Mouse (Mus musculus) embryo, embryonic 10 days (tissue): Measurements from ENCODE around the gene Rcor2.

ENCODE experiments used
- DNase-seq: peaks from one replicate; pipeline ENCODE4 v3.0.0-alpha.2; 2015; ENCODE audit warnings: low spot score

Gene Rcor2

DNA sequence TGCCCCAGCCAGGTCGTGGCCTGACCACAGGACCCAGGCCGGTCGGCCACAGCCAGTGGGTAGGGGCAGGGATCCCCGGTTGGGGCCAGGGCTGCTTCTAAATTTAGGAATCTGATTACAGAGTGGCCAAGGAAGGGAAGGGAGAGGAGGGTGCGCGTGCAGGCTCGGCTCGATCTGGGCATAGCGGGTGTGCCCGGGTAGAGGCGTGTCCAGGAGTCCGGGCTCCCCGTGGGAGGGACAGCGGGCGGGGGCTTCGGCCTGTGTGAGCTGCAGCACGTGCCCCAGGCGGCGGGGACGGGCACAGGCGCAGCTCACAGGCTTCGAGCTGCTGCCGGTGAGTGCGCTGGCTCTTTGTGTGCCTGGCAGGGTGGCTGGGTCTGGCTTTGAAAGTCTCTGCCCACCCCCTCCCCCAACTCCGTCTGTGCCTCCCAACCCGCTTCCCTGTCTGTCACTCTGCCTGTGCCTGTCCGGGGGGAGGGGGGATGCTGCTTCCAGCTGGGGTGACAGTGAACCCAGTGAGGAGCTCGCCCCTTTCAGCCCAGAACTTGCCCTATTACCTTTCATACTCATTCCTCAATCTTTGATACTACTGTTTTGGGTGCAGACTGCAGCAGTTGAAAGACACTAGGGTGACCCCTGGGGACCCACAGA is at the start of gene Rcor2:
TSS of gene Rcor2 (plus strand) at position 235 of the 651 bp plus-strand sequence.
- DNase-seq = peak; percentile 88

DNA sequence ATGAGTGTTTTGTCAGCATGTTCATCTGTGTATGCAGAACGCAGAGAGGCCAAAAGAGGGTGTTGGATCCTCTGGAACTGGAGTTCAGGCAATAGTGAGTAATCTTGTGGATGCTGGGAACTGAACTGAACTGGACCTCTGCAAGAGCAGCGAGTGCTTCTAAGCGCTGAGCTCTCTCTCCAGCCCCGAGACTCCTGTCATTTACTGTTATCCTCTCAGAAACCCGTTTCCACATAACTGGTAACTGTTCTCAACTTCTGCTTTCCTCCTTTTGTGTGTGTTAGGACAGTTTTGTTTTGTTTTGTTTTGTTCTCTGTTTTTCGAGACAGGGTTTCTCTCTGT is 49.2 kb upstream of the Rcor2 start:
- no peak for DNase-seq

DNA sequence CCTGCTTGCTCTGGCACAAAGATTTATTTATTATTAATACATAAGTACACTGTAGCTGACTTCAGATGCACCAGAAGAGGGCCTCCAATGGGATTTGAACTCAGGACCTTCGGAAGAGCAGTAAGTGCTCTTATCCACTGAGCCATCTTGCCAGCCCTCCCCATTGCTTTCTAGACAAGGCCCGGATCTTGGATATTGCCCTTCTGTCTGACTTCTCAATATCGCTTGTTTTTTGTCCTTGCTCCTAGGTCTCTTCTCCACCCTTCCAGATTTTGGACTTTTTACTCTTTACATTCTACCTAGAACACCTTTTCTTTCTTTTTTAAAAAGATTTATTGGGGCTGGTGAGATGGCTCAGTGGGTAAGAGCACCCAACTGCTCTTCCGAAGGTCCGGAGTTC is 48.4 kb upstream of the Rcor2 start:
- DNase-seq = no peak

DNA sequence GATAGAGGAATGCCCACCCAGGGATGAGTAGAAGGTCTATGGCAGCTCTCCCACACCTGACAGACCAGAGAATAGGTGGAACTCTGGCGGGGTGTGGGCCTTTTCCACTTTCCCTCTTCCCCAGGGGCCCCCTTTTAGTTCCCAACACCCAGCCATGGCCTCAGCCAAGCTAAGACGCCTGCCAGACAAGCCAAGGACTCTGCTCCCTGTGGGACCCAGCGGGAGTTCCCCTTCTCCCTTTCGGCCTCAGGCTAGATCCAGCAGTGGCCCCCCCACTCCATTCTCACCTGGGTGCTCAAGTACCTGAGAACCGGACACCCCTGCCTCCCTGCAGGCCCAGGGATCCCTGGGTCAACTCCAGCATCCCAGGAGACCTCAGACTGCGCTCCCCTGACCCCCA is 44.9 kb upstream of the Rcor2 start:
- DNase-seq = no peak

DNA sequence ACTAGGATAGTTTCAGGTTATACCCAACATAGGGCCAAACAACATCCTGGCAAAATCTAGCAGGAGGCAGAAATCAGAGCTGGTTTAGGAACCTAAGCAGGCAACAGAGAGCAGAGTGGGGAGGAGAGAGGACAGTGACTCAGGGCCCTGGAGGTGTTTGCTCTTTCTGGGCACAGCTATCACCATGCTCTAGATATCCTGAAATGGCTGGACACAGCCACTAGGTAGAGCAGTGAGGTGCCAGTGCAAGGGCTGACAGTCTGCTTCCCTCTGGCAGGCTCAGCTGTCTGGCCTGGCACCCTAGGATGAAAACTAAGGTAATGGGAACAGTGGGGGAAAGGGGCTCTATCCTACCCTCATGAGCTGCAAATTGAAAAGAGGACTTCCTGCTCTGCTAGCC is 43.6 kb upstream of the Rcor2 start:
- no peak for DNase-seq

DNA sequence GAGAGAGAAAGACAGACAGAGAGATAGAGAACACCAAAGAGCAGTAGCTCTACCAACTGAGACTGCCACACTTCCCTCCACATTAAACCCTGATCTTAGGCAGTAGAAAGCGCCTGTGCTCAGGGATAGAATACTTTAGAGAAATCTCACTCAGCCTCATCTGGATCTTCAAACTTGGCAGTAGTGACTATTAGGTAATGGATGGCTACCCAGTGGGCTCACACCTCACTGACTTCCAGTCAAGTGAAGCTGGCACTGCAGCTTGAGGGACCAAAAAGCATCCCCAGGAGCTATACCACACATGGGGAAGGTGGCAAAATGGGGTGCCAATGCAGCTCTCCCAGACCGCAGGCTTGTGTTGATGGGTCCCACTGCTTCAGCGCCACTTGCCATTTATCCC is 42.9 kb upstream of the Rcor2 start:
- DNase-seq = no peak

DNA sequence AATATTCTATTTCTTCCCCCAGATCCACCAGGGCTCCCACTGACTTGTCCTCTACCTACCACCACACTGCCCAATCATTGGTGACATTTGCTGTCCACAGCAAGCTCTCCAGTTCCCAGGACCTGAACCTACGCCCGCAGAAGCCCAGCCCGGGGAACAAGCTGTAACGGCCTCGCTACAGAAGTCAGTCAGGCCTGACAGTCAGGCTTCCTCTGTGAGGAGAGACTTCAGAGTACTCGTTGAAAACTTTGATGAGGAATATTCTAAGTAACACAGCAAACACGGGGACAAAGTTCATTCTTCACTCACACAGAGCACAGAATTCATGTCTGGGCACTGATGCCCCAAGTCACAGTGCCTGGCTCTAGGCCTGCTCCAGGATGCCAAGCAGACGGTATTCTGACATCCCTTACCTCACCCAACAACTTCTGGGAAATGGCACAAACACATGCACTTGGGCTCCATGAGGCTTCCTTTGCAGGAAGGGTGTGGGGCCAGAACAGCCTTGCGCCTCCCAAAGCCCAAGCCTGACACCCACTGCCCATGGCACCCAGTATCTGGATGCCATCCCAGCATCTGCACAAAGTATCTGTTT is 41.9 kb upstream of the Rcor2 start:
- no peak for DNase-seq

DNA sequence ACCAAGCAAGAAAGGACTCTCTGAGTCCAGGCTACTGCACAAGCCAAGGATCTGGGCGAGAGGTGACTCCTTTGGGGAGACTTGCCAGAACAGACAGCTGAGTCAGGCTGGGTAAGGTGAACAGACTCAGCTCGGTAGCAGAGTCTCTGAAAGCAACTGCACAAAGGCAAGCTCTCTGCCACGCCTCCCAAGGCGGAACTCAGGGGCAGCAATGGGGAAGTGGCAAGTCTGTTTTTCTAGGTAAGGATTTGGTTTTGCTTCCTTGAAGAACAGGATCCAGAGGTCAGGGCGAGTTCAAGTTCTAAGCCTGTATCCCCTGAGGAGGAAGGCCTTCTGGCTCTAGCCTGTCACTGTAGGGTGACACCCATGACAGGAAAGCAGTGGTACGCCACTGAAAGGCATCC is 40.6 kb upstream of the Rcor2 start:
- DNase-seq = no peak

DNA sequence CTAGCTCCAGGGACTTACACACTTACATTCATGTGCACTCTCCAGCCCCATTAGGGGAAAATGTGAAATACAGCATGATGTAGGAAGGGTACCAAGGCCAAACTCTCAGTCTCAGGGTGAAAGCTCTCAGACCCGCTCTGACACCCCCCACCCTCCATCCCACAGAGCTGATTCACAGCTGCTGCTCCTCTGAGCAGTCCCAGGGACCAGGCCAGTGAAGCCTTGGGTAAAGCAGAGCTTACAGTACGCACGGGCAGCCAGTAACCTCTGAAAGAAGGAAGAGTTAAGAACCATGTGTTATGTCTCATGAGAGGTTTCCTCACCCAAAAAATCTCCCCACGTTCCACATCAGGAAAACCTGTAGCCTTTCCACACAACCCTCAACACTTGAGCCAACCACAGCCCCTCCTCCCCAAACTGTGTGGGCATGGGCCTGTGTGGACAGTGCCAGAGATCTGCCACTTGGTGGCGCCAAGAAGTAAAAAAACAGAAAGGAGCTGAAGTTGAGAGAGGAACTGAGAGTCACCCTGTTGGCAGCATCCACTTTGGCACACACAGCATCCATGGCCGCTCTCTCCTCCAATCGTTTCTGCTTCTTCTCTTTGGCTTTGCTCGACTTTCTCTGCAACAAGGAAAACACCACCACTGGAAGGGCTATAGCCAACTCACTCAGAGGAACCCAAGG is 32.4 kb upstream of the Rcor2 start:
- DNase-seq = peak; percentile 77

DNA sequence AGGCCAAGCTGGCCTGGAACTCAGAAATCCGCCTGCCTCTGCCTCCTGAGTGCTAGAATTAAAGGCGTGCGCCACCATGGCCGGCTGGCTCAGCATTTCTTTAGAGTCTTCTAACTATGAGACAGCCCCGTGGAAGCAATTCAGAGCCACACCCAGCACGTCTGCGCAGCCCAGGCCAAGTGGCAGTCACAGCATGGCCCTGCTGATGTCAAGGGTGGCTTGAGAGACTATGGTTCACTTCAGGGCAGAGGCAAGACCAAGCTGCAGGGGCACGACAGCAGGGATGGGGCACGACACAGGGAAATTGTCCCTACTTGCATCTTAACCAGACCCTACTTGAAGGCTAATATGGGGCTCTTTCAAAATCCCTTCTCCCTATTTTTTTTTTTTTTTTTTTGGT is 31.7 kb upstream of the Rcor2 start:
- no peak for DNase-seq

DNA sequence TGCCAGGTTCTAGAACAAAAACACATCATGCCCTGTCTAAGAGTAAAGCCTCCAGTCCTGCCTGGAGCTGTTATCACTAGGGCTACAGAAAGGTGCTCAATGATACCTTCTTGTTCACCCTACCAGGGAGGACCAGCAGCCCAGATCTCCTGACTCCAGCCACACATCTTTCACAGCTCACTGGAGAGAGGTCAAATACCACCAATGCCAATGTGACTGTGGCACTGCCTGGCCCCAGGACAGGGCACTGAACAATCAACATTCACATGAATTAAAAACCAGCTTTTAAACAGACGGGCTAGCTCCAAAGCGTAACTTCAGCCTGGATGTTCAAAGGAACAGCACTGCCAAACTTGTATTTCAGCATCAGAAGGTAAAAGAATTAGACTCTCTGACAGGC is 31.1 kb upstream of the Rcor2 start:
- DNase-seq = no peak

DNA sequence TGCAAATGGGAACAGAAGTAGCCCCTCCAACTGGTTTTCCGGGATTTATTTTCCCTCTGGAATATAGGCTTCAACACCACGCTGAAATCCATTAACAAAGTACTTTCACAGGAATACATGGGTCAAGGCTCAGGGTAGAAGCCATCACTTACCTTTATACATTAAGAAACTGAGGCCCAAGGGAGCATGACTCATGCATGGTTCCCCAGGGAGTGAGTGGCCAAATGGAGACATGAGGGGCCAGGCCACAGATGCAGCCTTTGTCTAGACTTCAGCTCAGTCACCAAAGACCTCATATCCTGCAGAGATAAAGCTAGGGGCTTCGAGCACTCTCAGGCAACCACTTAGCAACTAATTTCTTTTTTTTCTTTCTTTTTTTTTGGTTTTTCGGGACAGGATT is 30.4 kb upstream of the Rcor2 start:
- no peak for DNase-seq

DNA sequence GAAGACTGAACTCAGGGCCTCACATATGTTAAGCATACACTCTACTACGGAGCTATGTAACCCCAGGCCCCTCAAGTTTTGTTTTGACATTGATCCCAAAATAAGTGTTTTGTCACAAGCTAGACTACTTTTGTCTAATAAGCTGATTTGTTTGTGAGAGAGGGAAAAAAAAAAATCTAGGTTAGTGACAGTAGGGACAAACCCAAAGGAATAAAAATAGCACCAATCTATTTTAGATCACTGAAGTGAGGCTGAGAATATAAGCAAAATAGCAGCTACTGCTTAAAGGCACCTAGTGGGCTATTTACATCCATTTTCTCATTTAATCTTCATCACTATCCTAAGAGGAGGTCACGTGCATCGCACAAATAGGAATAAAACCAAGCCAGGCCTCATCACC is 27.6 kb upstream of the Rcor2 start:
- no peak for DNase-seq

DNA sequence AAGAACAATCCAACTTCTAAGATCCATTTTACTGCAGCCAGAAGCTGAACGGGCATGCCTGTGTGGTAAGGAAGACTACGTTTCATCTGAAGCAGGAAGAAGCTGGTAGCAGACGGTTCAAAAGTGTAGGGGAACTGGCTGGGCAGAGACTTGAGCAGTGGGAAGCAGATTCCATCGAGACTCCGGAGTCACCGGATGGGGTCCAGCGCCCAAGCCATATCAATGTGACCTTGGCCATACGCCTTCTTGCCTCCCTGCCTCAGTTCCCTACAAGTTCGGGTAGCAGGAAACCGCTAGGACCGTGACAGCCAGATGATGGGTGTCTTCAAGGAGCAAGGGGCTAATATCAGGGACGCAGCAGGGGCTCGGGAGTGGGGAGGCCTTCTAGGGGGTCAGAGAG is 26.8 kb upstream of the Rcor2 start:
- DNase-seq = peak; percentile 35

DNA sequence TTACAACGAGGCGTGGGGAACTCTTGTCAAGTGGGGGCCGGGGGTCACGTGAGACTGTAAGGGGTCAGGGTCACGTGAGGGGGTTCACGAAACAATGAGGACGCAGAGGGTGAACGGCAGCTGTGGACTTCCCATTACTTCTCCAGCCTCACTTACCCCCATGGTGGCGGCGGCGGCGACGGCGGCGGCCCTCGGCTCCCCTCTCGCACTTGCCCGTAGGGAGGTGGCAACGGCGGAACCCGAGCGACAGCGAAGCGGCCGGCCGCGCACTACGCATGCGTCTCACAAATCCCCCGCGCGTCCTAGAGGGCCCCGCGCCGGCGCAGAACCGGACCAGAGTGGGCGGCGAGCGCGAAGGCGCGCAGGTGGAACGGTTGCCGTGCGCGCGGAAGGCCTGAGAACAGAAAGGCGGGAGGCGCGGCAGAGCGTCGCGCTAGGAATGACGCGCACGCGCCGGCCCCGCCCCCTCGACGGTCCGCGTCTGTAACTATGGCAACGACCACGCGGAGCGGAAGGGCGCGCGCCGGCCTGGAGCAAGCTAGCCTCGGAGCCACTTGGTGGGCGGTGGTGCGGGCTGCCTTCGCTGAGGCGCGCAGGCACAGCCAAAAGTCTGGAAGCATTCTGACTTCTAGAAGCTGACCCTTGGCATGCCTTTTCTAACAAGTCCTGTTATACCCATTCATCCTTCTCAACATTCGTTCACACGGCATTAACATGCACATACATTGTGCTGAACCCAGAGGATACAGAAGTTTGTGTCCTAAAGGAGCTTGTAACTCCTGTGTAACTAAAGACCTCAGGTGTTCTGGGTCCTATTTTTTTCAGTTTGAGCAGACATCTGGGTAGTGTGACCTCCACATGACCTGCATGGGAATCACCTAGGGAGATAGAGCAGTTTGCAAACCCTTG is 26.1 kb upstream of the Rcor2 start, which contains the start of gene Naa40:
TSS of gene Naa40 (minus strand) at position 402 of the 909 bp plus-strand sequence.
- DNase-seq = peak; percentile 97

DNA sequence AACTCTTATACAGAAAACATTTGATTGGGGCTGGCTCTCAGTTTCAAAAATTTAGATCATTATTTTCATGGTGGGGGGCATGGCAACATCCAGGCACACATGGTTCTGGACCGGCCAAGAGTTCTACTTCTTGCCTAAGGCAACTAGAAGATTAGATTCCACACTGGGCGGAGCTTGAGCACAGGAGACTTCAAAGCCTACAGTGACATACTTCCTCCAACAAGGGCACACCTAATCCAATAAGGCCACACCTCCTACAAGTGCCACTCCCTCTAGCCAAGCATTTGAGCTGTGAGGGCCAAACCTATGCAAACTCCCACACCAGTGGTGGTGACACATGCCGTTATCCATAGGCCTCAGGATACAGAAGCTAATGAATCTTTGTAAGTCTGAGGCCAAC is 21.1 kb upstream of the Rcor2 start:
- DNase-seq = no peak

DNA sequence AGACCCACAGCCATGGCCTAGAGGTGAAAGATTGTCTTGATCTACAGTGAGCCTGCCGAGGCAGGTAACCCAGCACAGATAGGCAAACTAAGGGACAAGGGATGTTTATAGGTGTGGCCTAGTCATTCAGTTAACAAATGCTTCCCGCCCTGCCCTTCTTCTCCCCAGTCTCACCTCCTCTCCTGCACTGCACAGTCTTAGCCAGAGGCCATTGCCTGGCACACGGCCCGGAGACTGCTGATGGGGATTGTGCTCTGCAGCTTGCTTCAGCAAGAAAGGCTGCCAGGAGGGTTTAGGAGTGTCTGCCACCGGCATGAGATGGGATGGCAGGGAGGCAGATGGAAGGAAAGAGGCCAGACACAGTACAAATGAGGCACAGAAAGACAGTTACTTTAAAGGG is 9.2 kb upstream of the Rcor2 start:
- no peak for DNase-seq

DNA sequence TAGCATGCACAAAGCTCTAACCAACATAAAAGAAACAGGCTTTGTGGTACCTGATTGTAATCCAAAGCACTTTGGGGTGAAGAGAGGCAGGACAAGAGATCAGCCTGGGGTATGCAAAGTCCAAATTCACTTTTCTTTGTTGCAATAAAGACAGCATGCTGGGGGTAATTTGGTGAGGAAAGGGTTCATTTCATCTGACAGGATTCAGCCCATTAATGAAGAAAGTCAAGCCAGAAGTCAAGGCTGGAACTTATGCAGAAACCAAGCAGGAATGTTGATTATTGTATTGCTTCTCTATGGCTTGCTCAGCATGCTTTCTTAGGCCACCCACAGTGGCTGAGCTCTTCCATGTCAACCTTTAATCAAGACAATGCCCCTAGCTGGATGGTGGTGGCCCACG is 5.6 kb upstream of the Rcor2 start:
- DNase-seq = no peak

DNA sequence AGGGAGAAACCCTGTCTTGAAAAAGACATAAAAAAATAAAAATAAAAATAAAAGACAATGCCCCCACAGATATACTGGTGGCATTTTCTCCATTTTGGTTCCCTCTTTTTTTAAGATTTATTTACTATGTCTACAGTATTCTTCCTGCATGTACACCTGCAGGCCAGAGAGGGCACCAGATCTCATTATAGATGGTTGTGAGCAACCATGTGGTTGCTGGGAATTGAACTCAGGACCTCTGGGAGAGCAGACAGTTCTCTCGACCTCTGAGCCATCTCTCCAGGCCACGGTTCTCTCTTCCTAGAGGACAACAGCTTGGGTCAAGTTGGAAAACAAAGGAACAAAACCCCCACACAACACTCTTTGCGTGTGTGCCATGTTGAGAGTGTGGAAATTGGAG is 5.2 kb upstream of the Rcor2 start:
- no peak for DNase-seq

DNA sequence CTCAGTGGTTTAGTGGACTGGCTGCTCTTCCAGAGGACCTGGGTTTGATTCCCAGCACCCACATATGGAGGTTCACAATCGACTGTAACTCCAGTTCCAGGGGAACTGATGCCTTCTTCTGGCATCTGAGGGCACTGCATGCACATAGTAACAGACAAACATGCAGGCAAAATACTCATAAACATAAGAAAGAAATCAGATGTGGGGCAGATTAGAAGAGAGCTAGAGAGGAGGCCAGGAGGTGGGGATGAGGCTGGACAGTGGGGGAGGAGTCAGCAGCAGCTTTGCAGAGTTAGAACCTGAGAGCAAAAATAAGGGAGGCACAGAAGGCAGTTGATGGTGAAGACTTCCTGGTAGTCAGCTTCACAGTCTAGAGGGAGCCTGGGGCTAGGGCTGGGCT is 4.5 kb upstream of the Rcor2 start:
- DNase-seq = no peak

DNA sequence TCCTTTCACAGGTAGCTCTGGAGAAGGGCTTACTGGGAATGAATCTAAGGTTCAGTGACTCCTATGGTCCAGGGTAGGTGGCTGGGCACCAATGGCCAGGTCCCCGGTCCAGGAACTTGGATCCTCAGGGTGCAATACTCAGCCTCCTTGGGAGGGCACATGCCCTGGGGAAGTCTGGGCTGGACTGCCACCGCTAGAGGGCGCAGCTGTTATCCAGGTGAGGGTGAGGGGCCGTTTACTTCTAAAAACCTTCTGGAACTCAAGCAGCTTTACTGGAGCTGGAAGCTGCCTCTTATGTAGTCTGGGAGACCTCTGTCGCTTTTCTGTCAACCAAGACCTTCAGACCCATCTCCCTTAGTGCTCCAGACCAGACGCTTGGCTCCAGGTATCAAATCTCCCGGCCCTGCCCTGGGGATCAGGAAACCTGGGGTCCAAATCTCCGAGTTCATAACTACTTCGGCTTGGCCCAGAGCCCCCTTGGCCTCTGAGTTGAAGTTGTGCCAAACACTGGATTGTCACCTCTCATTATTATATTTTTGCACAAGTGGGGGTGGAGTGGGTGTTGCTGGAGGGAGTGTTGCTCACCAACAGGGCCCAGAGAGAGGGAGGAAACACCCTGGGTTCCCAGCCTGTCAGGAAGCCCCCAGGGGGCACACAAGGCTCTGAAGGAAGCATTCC is 2.9 kb upstream of the Rcor2 start:
- DNase-seq = peak; percentile 92

DNA sequence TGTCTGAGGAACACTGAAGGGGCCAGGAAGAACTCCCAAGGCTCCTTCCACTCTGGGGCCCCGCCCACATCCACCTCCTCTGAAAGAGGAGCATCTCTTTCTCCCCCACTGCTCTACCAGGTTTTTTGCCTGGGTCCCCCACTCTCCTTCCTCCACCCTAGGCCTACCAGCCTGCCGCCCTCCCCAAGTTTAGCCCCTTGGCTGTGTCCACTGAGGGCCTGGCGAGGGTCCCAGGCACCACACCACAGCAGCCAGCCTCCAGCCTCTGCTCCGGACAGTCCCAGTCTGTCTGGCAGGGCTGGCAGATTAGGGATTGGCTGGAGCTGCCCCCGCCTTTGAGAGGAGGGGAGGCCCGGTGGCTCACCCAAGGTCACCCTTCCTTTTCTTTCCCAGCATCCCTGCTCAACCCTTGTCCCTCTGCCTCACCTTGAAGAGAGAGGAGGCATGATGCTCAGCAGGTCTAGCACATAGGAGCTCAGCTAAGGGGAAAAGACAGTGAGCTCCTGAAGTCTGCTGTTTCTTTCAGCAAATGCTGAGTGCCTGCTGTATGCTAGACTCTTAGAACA is 2.3 kb upstream of the Rcor2 start:
- peak; percentile 66 for DNase-seq
